Mouse (Mus musculus): ENCODE measurements around the gene Susd2.

DNA sequence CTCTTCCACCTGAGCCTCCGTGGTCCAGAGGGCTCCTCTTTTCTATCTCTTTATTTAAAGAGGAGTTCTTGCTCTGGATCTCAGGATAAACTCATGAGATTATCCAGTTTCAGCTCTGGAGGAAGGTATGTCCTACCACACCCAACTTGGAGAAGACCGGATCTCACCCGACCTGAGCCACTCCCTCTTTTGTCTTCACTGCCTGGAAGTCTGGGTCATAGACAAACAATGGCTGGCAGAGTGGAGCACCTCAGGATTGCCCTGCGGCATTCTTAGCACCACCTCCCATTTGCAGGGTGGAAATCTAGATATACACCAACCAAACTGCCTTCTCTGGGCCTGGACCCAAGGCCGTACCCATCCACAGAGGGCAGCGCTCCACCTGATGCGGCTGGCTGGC is 5.2 kb upstream of the Susd2 start:
- no peak for TF ChIP-seq CTCF (conservative IDR thresholded peaks at IDR 0.05; ENCODE audit: insufficient read depth, insufficient read length, low read depth, low read length)
- TF ChIP-seq POLR2A (IDR thresholded peaks at IDR 0.05; ENCODE audit: low read depth, low read length): no peak

Data from kidney, adult 2 months (tissue).